Mouse (Mus musculus) spleen, postnatal 36 days (tissue): ENCODE measurements around the gene Gpr39.
"Not testable (repeated sequence)": the region's sequence is repeated elsewhere in the genome, so short reads cannot be mapped to it uniquely, and the experiment has no call there.

Source experiments
- DNase-seq, 2 experiments: peaks; one replicate each; pipeline ENCODE4 v3.0.0; 2022; ENCODE audit warnings: low spot score in 2 of 2, mixed read lengths in 1 of 2

Gpr39 gene

GRCm38 (mm10) chr1:125676790-125677273, at the start of gene Gpr39:
TSS of gene Gpr39 (plus strand) at chr1:125676995.
- no peak for DNase-seq

- DNase-seq: no peak
Observed at GRCm38 (mm10) chr1:125639501-125640253, 37.1 kb upstream of the Gpr39 start.

GRCm38 (mm10) chr1:125643643-125644042, 33.2 kb upstream of the Gpr39 start:
- no peak for DNase-seq

GRCm38 (mm10) chr1:125646816-125647215, 30.0 kb upstream of the Gpr39 start:
- not testable (repeated sequence) for DNase-seq

GRCm38 (mm10) chr1:125648011-125648410, 28.8 kb upstream of the Gpr39 start:
- no peak for DNase-seq

GRCm38 (mm10) chr1:125649056-125649455, 27.7 kb upstream of the Gpr39 start:
- no peak for DNase-seq

GRCm38 (mm10) chr1:125652836-125653594, 23.8 kb upstream of the Gpr39 start:
- no peak for DNase-seq

- no peak for DNase-seq
Observed at GRCm38 (mm10) chr1:125657416-125657815, 19.4 kb upstream of the Gpr39 start.

GRCm38 (mm10) chr1:125660151-125660550, 16.6 kb upstream of the Gpr39 start:
- no peak for DNase-seq

GRCm38 (mm10) chr1:125660901-125661300, 15.9 kb upstream of the Gpr39 start:
- DNase-seq: no peak

- DNase-seq: no peak
Observed at GRCm38 (mm10) chr1:125662058-125662457, 14.7 kb upstream of the Gpr39 start.

- DNase-seq: no peak
Observed at GRCm38 (mm10) chr1:125662660-125663059, 14.1 kb upstream of the Gpr39 start.

- peak in 1 of 2 experiments; percentile 1 for DNase-seq
Observed at GRCm38 (mm10) chr1:125663104-125663503, 13.7 kb upstream of the Gpr39 start.

GRCm38 (mm10) chr1:125665127-125665637, 11.6 kb upstream of the Gpr39 start:
- DNase-seq: no peak

- no peak for DNase-seq
Observed at GRCm38 (mm10) chr1:125669035-125669434, 7.8 kb upstream of the Gpr39 start.

- DNase-seq: no peak
Observed at GRCm38 (mm10) chr1:125675186-125675585, 1.6 kb upstream of the Gpr39 start.

- DNase-seq: no peak
Observed at GRCm38 (mm10) chr1:125677286-125677685, 491 bp downstream of the Gpr39 start.

- no peak for DNase-seq
Observed at GRCm38 (mm10) chr1:125679522-125680077, 2.8 kb downstream of the Gpr39 start.

- DNase-seq: no peak
Observed at GRCm38 (mm10) chr1:125684423-125684822, 7.6 kb downstream of the Gpr39 start.

GRCm38 (mm10) chr1:125685304-125685703, 8.5 kb downstream of the Gpr39 start:
- DNase-seq: no peak

GRCm38 (mm10) chr1:125687701-125688420, 11.1 kb downstream of the Gpr39 start:
- DNase-seq: no peak

GRCm38 (mm10) chr1:125693541-125693940, 16.7 kb downstream of the Gpr39 start:
- DNase-seq: no peak
